Mouse (Mus musculus) heart, embryonic 14.5 days (tissue): Measurements from ENCODE around the gene Lsm12. TPM values are rescaled to one million over a fixed set of nuclear protein-coding genes. Genes with fewer than 3 reads are reported as not detected.

Experiments
- ATAC-seq: fragments of 200-750 bp; cut with Nextera tagmentation; 2 replicates; pipeline ENCODE4 v1.8.0; 2017; ENCODE audit warnings: low read depth, moderate TSS enrichment; ENCODE audit not compliant: insufficient number of reproducible peaks, insufficient read depth, low FRiP score
- H3K27ac ChIP-seq, 2 experiments: fragments of 200-500 bp in 1 of 2; fragments of 300-500 bp in 1 of 2; sonication (generic) in 1 of 2; replicated peaks in 1 of 2; 2 replicates each; pipeline ENCODE4 v1.5.1; 2012 to 2014; ENCODE audit warnings: low read depth in 2 of 2, low read length in 2 of 2, control low read depth in 1 of 2, mild to moderate bottlenecking in 1 of 2, mixed read lengths in 1 of 2; ENCODE audit not compliant: control insufficient read depth in 1 of 2, insufficient read depth in 1 of 2
- H3K27me3 ChIP-seq: fragments of 300-500 bp; sonication (generic); 2 replicates; pipeline ENCODE4 v1.6.1; 2014; ENCODE audit warnings: mild to moderate bottlenecking, low read length, control low read depth; ENCODE audit not compliant: control insufficient read depth, insufficient read depth
- H3K36me3 ChIP-seq: fragments of 300-500 bp; sonication (generic); 2 replicates; pipeline ENCODE4 v1.6.1; 2014; ENCODE audit warnings: mild to moderate bottlenecking, control low read depth, low read length, mixed read lengths; ENCODE audit not compliant: control insufficient read depth, insufficient read depth
- H3K4me1 ChIP-seq, 2 experiments: fragments of 200-500 bp in 1 of 2; fragments of 300-500 bp in 1 of 2; sonication (generic) in 1 of 2; 2 replicates each; pipeline ENCODE4 v1.6.1; 2012 to 2014; ENCODE audit warnings: low read length in 2 of 2, control low read depth in 1 of 2, mixed read lengths in 1 of 2; ENCODE audit not compliant: control insufficient read depth in 2 of 2, insufficient read depth in 2 of 2
- H3K4me2 ChIP-seq: fragments of 300-500 bp; sonication (generic); 2 replicates; pipeline ENCODE4 v1.6.1; 2014; ENCODE audit warnings: mild to moderate bottlenecking, low read length
- H3K4me3 ChIP-seq, 2 experiments: fragments of 200-500 bp in 1 of 2; fragments of 300-500 bp in 1 of 2; sonication (generic) in 1 of 2; 2 replicates each; pipeline ENCODE4 v1.5.1; 2012 to 2014; ENCODE audit warnings: low read length in 2 of 2, mild to moderate bottlenecking in 2 of 2, control low read depth in 1 of 2, low read depth in 1 of 2, moderate library complexity in 1 of 2; ENCODE audit not compliant: control insufficient read depth in 1 of 2, insufficient read depth in 1 of 2
- H3K9ac ChIP-seq: fragments of 300-500 bp; sonication (generic); 2 replicates; pipeline ENCODE4 v1.6.1; 2014; ENCODE audit warnings: mild to moderate bottlenecking, low read length
- H3K9me3 ChIP-seq: fragments of 300-500 bp; sonication (generic); 2 replicates; pipeline ENCODE4 v1.6.1; 2016; ENCODE audit warnings: low read length, control low read depth; ENCODE audit not compliant: control insufficient read depth
- whole genome bisulfite sequencing: fragments of 180-500 bp; shearing (Covaris S2); extraction: QIAGEN DNeasy Blood & Tissue Kit; methylation state at CpG from one replicate; pipeline ENCODE4 v1.1.7; 2014; 5-methylcytosine and 5-hydroxymethylcytosine counted together
- polyA plus RNA-seq: library from polyadenylated mRNA; unstranded; fragments of >200 nt; fragmentation: Nextera tagmentation; extraction: Ambion mirVana; gene quantifications from 2 replicates; pipeline ENCODE4 v1.2.1, GENCODE M21; 2014

Lsm12 gene
- polyA plus RNA-seq, 1 experiment from 2014 or later, result 60.3 TPM

- Histone ChIP-seq H3K27me3 (peaks cover 54% of the 10 kb centered on the region), H3K9me3 (no peaks in the 10 kb centered on the region), H3K4me1 (peaks cover 8 to 24% of the 10 kb centered on the region in 2 experiments; a peak in 3 of 4 replicates), H3K4me2 (peak overlapping the region; percentile 71), H3K9ac (no peak overlapping the region), H3K36me3 (peaks cover 3% of the 10 kb centered on the region; the same call in 1 of the 2 replicates), H3K27ac (no peak overlapping the region), H3K4me3 (peak overlapping the region; percentile 1 to 41; a peak in 3 of 4 replicates)
- WGBS, result 12% methylated on average over 34 of the region's 34 CpGs
- ATAC-seq, result no peak
Observed at GRCm38 (mm10) chr11:102147213-102147989, 37.7 kb downstream of the Lsm12 start.

- H3K27ac ChIP-seq, result no peak overlapping the region
- peak overlapping the region; percentile 71 for H3K4me2 ChIP-seq
- no peaks in the 10 kb centered on the region for H3K36me3 ChIP-seq
- H3K4me3 ChIP-seq, result peak overlapping the region in 1 of 2 experiments; percentile 41; a peak in 1 of 4 replicates
- H3K4me1 ChIP-seq, result peaks cover 8 to 24% of the 10 kb centered on the region in 2 experiments; a peak in 3 of 4 replicates
- 10% methylated on average over 17 of the region's 17 CpGs for WGBS
- no peak overlapping the region for H3K9ac ChIP-seq
- no peaks in the 10 kb centered on the region for H3K9me3 ChIP-seq
- no peak for ATAC-seq
- peaks cover 54% of the 10 kb centered on the region for H3K27me3 ChIP-seq
Observed at GRCm38 (mm10) chr11:102146531-102146930, 38.6 kb downstream of the Lsm12 start.

DNA sequence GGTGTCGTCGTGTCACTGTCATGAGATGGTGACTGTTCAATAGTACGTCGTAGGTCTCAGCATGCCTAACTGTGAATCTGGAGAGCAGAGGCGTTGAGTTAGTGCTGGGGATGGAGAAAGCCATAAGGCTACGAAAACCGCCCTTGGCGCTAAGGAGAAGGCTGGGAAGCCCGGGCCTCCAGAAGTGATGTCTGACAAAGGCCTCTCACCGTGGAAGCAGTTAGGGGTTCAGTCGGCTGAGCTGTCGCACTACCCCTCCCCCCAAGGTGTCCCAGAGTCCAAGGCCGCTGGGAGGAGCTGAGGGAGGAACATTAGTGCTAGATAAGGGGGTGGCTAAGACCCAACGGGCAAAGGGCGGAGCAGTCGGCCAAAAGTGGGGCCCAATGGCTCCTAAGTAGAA is 39.1 kb downstream of the Lsm12 start:
- Histone ChIP-seq H3K4me2 (peak overlapping the region; percentile 71), H3K27ac (no peak overlapping the region), H3K4me1 (peaks cover 8 to 24% of the 10 kb centered on the region in 2 experiments; a peak in 3 of 4 replicates), H3K36me3 (no peaks in the 10 kb centered on the region), H3K9ac (peak overlapping the region; percentile 58), H3K4me3 (peak overlapping the region; percentile 38 to 41), H3K9me3 (no peaks in the 10 kb centered on the region), H3K27me3 (peaks cover 54% of the 10 kb centered on the region)
- no peak for ATAC-seq
- 4% methylated on average over 16 of the region's 16 CpGs for WGBS

- WGBS, result 1% methylated on average over 50 of the region's 50 CpGs
- Histone ChIP-seq H3K9ac (peak within 1 kb of the TSS; percentile 58), H3K4me1 (peaks cover 8 to 24% of the 10 kb centered on the region in 2 experiments; a peak in 3 of 4 replicates), H3K9me3 (no peaks in the 10 kb centered on the region), H3K4me3 (peak within 1 kb of the TSS; percentile 38 to 41), H3K27ac (no peak within 1 kb of the TSS), H3K4me2 (peak within 1 kb of the TSS; percentile 71), H3K36me3 (no peaks in the 10 kb centered on the region), H3K27me3 (peaks cover 54% of the 10 kb centered on the region)
- no peak for ATAC-seq
Observed at GRCm38 (mm10) chr11:102145471-102146001, 39.6 kb downstream of the Lsm12 start, which contains the start of gene Nags. TSS of gene Nags (plus strand) at chr11:102145513.

DNA sequence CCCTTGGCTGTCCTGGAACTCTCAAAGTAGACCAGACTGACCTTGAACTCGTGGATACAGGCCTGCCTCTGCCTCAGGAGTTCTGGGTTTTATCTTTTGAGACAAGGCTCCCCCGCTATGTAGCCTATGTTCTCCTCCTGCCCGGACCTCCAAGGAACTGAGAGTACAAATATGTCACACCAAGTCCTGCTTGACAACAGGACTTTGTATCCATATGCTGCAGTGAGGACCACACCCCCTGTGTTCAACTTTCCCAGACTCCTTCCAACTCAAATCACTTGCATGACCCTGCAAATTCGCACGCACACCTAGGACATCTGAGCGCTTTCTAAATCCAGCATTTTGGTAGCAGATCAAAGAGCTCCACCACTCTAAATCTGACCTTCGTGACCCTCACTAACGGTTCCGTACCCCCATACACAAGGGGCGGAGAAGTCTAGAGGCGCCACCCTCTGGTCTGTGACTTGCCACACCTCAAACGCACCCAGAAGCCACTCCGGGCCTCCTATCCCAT is 40.1 kb downstream of the Lsm12 start:
- Histone ChIP-seq H3K36me3 (no peaks in the 10 kb centered on the region), H3K27me3 (peaks cover 54% of the 10 kb centered on the region), H3K27ac (no peak overlapping the region), H3K4me3 (peak overlapping the region; percentile 38 to 41), H3K9ac (peak overlapping the region; percentile 58), H3K4me2 (peak overlapping the region; percentile 71), H3K4me1 (peaks cover 8 to 24% of the 10 kb centered on the region in 2 experiments; a peak in 3 of 4 replicates), H3K9me3 (no peaks in the 10 kb centered on the region)
- ATAC-seq, result no peak
- WGBS, result 24% methylated on average over 13 of the region's 13 CpGs

- Histone ChIP-seq H3K36me3 (no peaks in the 10 kb centered on the region), H3K9ac (no peak overlapping the region), H3K4me1 (peaks cover 5 to 25% of the 10 kb centered on the region in 2 experiments; a peak in 3 of 4 replicates), H3K27ac (no peak overlapping the region), H3K4me3 (no peak overlapping the region), H3K9me3 (no peaks in the 10 kb centered on the region), H3K4me2 (no peak overlapping the region), H3K27me3 (peaks cover 40% of the 10 kb centered on the region)
- ATAC-seq, result no peak
- WGBS, result 68% methylated on average over 7 of the region's 7 CpGs
Observed at GRCm38 (mm10) chr11:102142355-102142754, 42.7 kb downstream of the Lsm12 start.

GRCm38 (mm10) chr11:102140508-102140907 is 44.6 kb downstream of the Lsm12 start:
- H3K4me1 ChIP-seq, result peaks cover 2 to 6% of the 10 kb centered on the region in 2 experiments; a peak in 3 of 4 replicates
- under 1% methylated on average over 5 of the region's 5 CpGs for WGBS
- no peak for ATAC-seq
- peaks cover 22% of the 10 kb centered on the region for H3K27me3 ChIP-seq
- no peaks in the 10 kb centered on the region for H3K36me3 ChIP-seq
- H3K4me3 ChIP-seq, result no peak overlapping the region
- no peak overlapping the region for H3K9ac ChIP-seq
- no peak overlapping the region for H3K27ac ChIP-seq
- no peak overlapping the region for H3K4me2 ChIP-seq
- H3K9me3 ChIP-seq, result no peaks in the 10 kb centered on the region
